Mouse (Mus musculus): ENCODE measurements at regions not wholly inside any gene's neighbourhood (a gene's known extent, or its start where the extent isn't known, plus 50 kb on each side); places are given as distances from the start of the nearest gene placed in this dataset.

GRCm38 (mm10) chr5:4697346-4698095 lies 60.3 kb downstream of the Fzd1 start:
- no peak for DNase-seq (ENCODE audit: low read depth, low spot score)

GRCm38 (mm10) chr5:4696701-4697100 lies 61.1 kb downstream of the Fzd1 start:
- peak; percentile 44 for DNase-seq (ENCODE audit: low read depth, low spot score)

DNA sequence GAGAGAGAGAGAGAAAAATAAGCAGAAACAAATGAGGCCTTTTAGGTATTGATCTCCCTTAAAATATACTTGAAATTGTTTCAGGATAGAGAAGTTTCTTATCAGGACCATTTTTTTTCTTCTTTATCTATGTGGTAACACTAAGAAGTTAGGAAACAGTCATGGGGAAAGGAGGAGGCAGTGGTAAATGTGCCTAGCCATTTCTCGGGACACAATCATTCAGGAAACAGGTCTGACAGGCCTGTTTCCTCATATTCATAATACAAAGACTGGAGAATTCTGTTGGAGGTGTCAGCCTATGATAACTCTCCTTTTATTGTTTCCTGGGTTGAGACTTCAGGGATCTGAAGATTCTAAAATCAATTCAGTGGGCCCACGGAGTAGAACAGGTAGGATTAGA lies 68.7 kb downstream of the Fzd1 start:
- DNase-seq (ENCODE audit: low read depth, low spot score) = no peak

DNA sequence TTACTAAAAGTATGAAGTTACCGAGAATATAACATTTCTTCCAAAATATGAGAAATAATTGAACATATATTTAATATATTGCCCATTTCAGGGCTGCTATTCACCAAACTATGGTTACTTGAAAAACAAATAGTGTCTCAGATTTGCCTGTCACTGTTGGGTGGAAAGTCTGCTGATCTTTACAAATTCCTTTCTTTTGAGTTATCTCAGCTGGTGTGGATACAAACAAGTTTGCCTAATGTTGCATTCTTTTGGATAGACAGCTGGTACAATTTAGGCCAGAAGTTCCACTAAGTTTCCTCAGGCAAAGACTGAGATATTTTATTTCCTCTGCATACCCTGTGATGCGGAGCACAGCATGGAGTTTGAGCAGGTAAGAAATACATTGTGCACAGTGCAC lies 82.5 kb downstream of the Fzd1 start:
- DNase-seq (ENCODE audit: low read depth, low spot score) = no peak

DNA sequence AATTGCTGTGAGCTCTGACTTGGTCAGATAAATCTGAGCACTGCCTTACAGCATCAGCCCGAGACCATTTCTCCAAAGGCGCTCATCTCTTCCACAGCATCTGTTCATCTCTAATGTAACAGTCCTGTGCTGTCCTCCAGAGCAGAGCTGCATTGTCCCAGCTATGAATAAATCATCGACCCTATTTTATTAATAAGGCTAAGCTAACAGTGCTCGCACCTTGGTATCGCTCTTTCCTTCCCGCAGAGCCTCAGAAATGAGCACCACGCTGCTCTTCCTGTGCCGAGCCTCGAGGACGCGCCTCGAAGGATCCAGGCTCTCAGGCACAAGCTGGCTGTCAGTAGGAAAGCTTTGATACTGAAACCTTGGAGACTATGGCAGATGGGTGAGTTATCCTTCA lies 91.5 kb downstream of the Fzd1 start:
- no peak for DNase-seq (ENCODE audit: low read depth, low spot score)

DNA sequence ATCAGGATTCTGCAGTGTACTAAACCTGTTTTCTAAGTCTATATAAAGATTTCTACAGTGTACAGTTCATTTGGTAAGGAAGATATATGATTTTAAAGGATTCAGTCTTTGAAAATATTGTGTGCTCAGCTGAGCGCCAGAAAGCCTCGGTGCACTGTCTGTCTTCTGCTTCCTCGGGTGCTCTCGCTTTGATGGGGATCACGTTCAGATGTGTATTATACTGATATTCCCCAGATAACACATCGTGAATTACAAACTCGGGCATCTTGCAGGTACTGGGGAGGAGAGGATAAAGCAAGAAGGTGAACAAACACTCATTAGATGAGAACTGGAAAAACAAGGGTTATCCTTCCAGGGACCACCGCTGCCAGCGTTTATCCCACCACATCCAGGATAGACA lies 91.9 kb downstream of the Fzd1 start:
- no peak for DNase-seq (ENCODE audit: low read depth, low spot score)

DNA sequence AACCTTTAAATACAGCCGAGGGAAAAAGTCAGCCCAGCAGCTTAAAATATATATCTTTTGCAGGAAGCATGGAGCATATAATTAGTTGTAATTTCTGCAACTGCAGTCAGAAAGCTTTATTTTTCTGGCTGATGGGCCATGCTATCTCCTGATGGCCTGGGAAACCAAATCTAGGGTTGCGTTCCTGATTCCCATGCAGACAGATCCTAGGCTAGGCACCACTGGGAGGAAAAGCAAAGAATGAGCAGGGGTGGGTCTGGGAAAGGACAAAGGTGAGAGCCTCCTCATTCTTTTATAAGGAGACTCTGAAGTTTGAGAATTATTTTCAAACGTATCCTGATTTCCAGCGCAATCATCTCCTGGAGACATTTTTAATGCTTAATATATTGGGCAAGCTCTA lies 92.9 kb downstream of the Fzd1 start:
- no peak for DNase-seq (ENCODE audit: low read depth, low spot score)

GRCm38 (mm10) chr5:4664488-4664887 lies 93.3 kb downstream of the Fzd1 start:
- no peak for DNase-seq (ENCODE audit: low read depth, low spot score)

DNA sequence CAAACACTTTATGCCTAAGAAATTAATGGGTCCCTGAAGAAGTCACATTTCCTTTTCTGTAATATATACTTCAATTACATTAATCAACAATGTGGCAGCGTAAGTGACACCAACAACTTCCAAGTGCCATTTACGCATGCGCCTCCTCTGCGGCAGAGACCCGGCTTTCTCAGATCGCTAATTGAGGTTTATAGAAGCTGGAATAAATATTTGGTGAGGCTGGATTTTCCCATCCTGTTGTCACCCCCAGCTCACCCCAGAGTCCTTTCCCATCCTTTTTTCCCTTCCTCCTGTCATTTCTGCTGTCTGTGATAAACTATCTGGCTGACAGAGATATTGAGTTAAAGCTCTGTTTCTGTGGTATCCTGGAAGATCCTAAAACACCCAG lies 95.6 kb downstream of the Fzd1 start:
- DNase-seq (ENCODE audit: low read depth, low spot score) = no peak

- no peak for DNase-seq (ENCODE audit: low read depth, low spot score)
Observed at GRCm38 (mm10) chr5:4661420-4662197, 96.2 kb downstream of the Fzd1 start.

GRCm38 (mm10) chr5:4657982-4658381 lies 99.9 kb downstream of the Fzd1 start:
- DNase-seq (ENCODE audit: low read depth, low spot score) = no peak

DNA sequence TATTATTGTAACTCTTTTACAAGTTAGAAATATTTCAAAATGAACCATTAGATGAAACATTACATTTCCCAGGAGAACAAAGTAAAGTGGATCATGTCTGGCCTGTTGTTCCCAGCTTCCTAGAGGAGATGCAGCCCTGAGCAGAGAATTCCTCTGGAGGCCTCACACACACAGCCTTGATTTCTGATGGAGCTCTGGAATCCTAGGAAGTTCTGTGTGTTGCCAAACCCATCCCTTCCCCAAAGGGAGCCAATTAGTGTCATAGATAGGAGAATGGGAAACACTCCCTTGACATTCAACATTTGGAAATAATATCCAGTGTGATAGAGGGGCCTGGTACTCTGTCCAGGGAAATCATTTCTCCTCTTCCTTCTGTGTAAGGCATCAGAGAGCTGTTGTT lies 103.6 kb downstream of the Fzd1 start:
- DNase-seq (ENCODE audit: low read depth, low spot score) = no peak

DNA sequence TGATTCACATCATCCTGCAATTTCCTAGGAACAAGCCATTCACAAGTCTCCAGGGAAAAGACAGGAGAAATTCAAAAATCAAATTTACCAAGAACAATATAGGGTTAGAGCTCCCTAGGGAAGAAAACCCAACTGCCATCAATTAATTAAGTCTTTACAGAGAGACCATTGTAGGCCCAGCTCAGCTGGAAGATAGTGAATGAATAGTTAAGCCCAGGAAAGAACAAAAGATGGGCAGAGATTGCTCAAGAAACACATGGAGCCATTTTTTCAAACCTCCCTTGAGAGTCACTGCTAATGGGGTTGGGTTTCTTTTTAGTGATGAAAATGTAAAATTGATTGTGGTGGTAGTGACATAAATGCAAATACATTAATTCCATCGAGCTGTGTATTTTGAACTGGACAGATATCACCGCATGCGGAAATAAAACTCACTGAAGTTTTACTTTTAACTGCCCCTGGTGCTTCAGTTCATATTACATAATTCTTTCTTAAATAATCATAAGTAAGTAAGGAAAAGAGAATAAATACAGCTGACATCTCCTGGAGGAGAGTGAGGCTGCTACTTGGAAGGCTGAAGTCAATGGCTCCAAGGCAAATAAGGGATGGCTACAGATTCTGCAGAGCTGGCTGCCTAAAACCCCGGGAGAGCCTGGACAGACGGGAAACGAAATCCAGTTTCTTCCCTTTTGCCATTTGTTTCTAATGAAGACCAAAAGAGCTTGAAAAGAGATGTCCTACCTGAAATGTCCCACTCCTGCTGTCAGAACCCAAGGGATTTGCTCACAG lies 106.5 kb downstream of the Fzd1 start:
- no peak for DNase-seq (ENCODE audit: low read depth, low spot score)

GRCm38 (mm10) chr5:4650709-4651108 lies 107.1 kb downstream of the Fzd1 start:
- DNase-seq (ENCODE audit: low read depth, low spot score) = no peak

- no peak for DNase-seq (ENCODE audit: low read depth, low spot score)
Observed at GRCm38 (mm10) chr5:4649858-4650556, 107.8 kb downstream of the Fzd1 start.

- no peak for DNase-seq (ENCODE audit: low read depth, low spot score)
Observed at GRCm38 (mm10) chr5:4641041-4641440, 116.8 kb downstream of the Fzd1 start.

GRCm38 (mm10) chr5:4633763-4634162 lies 124.1 kb downstream of the Fzd1 start:
- DNase-seq (ENCODE audit: low read depth, low spot score) = no peak

- no peak for DNase-seq (ENCODE audit: low read depth, low spot score)
Observed at GRCm38 (mm10) chr5:4625206-4625605, 132.6 kb downstream of the Fzd1 start.

DNA sequence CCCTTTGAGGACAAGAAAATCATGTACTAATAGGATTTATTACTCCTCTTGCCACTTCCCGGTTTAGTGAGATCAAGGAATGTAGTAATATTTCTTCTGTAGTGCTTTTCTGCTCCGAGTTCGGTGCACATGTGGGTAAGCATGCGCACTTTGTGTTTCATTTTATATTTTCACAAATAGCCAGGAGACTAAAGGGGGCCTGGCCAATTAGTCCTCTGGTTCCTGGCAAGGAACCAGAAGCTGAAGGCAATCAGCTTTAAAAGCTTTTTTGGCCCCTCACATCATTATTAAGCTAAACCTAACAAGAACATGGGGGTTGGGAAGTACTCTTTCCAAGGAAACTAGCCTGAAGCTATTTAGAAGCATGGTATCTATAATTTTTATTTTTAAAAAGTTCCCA lies 134.2 kb downstream of the Fzd1 start:
- no peak for DNase-seq (ENCODE audit: low read depth, low spot score)

DNA sequence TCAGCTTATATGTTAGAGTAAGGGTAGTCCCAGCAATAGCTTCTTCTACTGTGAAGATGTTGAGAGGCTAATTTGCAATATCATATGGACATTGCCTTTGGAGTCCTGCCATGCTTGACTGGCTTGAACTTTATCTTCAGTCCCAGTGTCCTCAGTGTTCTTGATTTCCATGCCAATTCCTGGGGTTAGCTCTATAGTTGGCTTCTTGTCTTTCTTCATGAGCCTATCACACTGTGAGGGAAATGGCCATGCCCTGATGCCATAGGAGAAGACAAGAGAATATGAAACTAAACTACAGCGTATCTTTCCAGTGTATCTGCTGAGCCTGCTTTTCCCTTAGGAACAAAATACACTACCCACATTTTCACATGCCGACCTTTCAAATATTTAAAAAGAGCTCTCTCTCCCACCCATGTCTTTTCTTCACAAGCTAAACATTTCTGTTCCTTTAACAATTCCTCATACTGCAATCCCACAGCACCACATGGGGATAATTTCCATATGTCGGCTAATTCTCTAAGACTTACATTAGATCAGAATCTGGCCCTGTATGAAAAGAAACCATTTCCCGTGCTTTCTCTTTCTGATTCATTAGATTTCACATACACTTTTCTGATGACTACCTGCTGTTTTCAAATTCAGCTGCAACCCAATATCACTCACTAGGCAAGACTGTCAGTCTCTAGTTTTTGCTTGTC lies 137.2 kb downstream of the Fzd1 start:
- no peak for DNase-seq (ENCODE audit: low read depth, low spot score)

- DNase-seq (ENCODE audit: low read depth, low spot score) = no peak
Observed at GRCm38 (mm10) chr5:4615233-4615632, 142.6 kb downstream of the Fzd1 start.
